Mouse (Mus musculus): ENCODE results near the gene Stat1. TPM values are rescaled to one million over a fixed set of nuclear protein-coding genes. Genes with fewer than 3 reads are reported as not detected.

Stat1 gene
- polyA plus RNA-seq, 1 experiment from 2014 or later: 10.5 TPM

Other genes starting within 250 kb of the Stat1 start
- 79.4 and 98.0 TPM in 2 replicates for gene Myo1b, start 203.4 kb upstream of the Stat1 start, polyA plus RNA-seq (2015; fragmentation: Nextera tagmentation; extraction: Ambion mirVana)
- 0.46 and 0.78 TPM in 2 replicates for gene Stat4, start 132.3 kb upstream of the Stat1 start, polyA plus RNA-seq (2015; fragmentation: Nextera tagmentation; extraction: Ambion mirVana)
- gene Gls, start 113.8 kb downstream of the Stat1 start, polyA plus RNA-seq (2015; fragmentation: Nextera tagmentation; extraction: Ambion mirVana): 34.8 and 36.0 TPM in 2 replicates